Mouse (Mus musculus) frontal cortex, postnatal 14 days (tissue): ENCODE measurements at regions not wholly inside any gene's neighbourhood (a gene's known extent, or its start where the extent isn't known, plus 50 kb on each side); places are given as distances from the start of the nearest gene placed in this dataset.

Experiments
- DNase-seq, 2 experiments: peaks; one replicate each; pipeline ENCODE4 v3.0.0; 2022; ENCODE audit warnings: low spot score in 2 of 2

- DNase-seq = no peak
Observed at GRCm38 (mm10) chr2:173454741-173455140, 67.6 kb upstream of the 1700021F07Rik start.

GRCm38 (mm10) chr2:173455216-173455615 is 67.2 kb upstream of the 1700021F07Rik start:
- DNase-seq = peak in 1 of 2 experiments; percentile 1

DNA sequence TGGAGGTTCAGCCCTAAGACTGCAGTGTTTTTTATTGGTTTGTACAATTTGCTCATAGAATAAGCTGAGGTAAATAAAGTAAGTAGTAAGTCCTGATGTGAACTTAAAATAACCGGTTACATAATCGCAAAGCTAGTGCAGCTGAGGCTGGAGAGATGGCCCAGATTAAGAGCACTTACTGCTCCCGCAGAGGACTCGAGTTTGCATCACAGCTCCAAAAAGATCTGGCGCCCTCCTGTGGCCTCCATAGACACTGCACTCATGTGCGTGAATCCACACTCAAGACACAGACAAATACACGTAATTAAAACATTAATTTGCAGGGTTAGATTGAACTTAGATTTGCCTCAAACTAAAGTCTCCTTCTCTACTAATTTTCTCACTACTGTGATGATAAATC is 66.3 kb upstream of the 1700021F07Rik start:
- DNase-seq = peak in 1 of 2 experiments; percentile 1

- DNase-seq = peak in 1 of 2 experiments; percentile 2
Observed at GRCm38 (mm10) chr2:173456924-173457623, 65.3 kb upstream of the 1700021F07Rik start.

DNA sequence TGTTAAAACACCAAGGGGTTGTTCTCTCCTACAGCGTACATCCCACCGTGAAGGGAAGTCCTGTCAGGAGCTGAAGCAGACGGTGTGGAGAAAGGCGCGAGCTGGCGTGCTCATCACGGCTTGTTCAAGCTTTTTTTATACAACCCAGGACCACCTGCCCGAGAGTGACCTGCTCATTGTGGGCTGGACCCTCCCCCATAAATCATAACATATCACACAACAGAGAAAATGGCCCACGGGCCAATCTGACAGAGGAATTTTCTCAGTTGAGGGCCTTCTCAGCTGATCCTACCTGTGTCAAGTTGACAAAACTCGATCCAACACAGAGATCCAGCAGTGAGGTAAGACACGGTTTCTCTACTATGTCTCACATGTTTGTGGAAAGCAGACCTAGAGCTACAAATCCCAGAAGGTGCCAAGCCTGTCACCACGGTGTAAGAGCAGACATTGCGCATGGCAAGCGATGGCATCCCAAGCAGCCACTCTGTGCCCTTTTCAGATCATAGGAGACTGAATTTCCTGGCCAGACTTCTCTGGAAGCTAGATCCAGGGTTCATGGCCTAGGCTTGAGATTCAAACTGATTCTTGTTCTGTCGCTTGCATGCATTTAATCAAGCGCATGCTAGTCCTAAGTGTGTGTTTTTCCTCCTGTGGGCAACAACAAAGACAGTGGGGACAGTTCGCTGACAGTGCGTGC is 64.6 kb upstream of the 1700021F07Rik start:
- no peak for DNase-seq

DNA sequence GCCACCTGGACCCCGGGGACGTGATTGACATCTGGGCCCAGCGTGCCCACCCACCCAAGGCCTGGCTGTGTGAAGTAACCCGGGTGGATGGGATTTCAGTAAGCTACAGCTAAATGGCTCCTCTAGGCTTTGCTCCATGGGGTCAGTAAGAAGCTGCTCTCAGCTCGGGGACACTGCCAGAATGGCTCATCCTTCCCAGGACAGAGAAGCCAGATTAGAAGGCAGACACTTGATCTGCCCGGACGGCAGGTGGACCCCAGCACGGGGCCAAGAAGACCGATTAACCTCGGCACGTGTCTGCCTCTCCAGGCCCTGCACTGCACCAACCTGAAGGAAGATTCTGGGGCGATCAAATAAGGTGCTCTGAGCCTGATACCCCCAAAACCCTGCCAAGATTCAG is 63.5 kb upstream of the 1700021F07Rik start:
- DNase-seq = no peak

- no peak for DNase-seq
Observed at GRCm38 (mm10) chr2:173463313-173463712, 59.1 kb upstream of the 1700021F07Rik start.

- DNase-seq = no peak
Observed at GRCm38 (mm10) chr2:173464562-173464961, 57.8 kb upstream of the 1700021F07Rik start.

DNA sequence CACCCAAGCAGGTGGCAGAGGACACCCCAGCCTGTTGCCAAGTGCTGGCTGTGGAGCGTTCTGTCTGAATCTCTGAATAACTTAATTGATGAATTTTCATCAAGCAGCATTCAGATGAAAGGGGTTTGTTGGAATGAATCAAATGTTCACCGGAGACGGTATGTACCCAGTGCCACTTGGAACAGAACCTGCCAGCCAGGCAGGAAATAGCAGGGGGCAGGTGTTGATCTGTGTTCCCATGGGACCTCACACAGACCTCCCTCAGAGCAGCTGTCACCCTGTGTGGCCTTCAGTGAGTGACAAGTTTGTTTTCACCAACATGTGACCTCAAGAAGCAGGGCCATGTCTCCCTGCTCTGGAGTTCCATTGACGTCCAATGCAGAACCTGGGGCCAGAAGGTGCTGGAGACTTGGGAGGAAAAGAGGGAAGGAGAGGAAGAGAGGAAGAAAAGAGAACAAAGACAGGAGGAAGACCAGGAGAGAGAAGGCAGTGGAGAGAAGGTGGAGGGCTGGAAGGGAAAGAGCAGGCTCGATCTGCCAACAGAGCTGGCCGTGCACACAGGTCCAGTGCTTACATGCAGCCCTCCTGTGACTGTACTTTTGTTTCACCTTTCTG is 57.3 kb upstream of the 1700021F07Rik start:
- no peak for DNase-seq

GRCm38 (mm10) chr2:173468136-173468535 is 54.2 kb upstream of the 1700021F07Rik start:
- DNase-seq = no peak

DNA sequence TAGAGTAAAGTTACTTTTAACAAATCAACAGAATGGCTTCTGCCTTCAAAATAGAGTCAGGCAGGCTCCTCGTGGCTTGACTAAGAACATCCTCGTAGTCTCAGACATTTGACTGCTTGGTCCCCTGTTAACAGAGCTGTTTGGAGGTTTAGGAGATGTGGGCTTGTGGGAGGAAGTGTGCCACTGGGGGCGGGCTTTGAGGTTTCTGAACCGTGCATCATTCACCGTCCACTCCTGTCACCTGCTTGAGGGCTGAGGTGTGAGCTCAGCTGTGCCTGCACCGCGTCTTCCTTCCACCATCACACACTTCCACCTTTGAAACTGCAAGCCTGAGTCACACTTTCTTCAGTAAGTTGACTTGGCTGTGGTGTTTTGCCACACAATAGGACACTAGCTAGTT is 52.6 kb upstream of the 1700021F07Rik start:
- DNase-seq = no peak
